Mouse (Mus musculus): ENCODE measurements around the gene CK137956.

CK137956 gene

DNA sequence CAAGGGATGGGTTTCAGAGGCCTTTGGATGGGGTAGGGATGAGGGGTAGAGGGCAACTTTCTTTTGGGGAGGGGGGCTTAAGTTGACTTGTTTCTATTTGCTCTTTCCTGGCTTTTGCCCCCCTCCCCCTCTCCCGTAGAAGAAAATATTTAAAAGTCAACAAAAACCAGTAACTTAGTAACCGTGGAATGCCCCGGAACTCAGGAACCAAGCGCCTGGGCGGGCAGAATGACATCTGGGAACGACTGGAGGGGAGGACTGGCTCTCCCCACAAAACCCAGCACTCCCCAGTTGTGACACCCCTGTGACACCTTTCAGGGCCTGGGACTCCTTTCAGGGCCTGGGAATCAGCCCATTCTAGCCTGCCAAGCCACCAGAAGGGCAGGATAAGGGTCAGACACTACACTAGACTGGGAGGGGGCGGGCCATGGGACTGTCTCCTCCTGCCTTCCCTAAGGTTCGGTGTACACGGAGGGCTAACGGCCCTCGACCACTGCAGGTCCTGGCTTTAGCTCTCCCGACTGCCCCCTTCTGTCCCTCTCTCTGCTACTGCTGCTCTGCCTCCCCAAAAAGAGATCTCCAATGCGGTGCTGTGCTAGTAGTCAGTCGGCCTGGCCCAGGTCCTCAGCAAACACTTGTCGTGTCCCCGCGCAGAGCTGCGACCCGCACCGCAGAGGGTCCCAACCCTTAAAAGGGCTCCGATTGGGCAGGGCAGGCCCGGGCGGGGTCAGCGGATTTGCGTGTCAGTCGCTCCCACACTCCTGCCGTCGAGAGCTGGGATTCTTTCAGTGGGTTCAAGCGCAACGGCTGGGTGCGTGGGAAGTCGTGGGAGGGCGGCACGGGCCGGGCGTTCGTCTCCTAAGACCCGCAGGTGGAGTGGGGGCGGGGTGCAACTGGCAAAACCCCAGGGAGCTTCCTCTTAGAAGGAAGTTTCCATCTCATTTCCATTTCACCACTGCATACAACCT, at the start of gene CK137956:
Gene CK137956, minus strand, starts transcription at position 51 of the 968 bp plus-strand sequence.
- DNase-seq (ENCODE audit: low spot score in 2 of 2), result no peak

GRCm38 (mm10) chr4:128019465-128019864, 48.7 kb upstream of the CK137956 start:
- no peak for DNase-seq (ENCODE audit: low spot score in 2 of 2)

- DNase-seq (ENCODE audit: low spot score in 2 of 2), result no peak
Measured at GRCm38 (mm10) chr4:128004797-128005452, 34.2 kb upstream of the CK137956 start.

GRCm38 (mm10) chr4:128002638-128003101, 31.9 kb upstream of the CK137956 start:
- DNase-seq (ENCODE audit: low spot score in 2 of 2), result no peak

- DNase-seq (ENCODE audit: low spot score in 2 of 2), result no peak
Measured at GRCm38 (mm10) chr4:127999281-127999680, 28.5 kb upstream of the CK137956 start.

GRCm38 (mm10) chr4:127989347-127989995, 18.7 kb upstream of the CK137956 start:
- no peak for DNase-seq (ENCODE audit: low spot score in 2 of 2)

GRCm38 (mm10) chr4:127988526-127989180, 17.9 kb upstream of the CK137956 start:
- DNase-seq (ENCODE audit: low spot score in 2 of 2), result no peak

DNA sequence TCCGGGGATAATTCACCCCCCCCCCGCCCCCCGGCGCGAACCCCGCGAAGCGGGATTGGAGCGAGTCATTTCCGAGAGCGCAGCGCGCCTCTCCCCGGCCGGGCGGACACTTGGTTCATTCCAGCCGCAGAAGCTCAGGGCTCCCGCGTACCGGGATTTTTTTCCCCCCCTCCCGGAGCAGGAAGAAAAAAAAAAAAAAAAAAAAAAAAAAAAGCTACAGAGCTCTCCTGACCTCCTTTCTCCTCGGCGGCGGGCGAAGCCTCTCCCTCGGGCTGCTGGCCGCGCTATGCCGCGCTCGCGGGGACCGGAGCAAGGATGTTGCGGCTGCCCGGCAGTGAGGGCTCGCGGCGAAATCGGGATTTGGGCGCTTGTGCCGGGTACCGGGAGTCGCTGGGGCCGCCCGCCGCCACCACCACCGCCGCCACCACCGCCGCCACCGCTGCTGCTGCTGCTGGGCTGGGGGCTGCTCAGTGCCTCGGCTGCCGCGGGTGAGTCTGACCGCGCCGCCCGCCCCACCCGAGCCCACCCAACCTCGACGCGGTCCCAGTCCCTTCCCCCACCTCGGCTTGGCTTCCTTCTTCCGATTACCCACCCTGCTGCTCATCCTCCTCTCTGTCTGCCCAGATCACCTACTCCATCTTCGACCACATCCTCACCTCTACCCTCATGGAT, 17.2 kb upstream of the CK137956 start, which contains the start of gene Csmd2:
Gene Csmd2, plus strand, starts transcription at position 74 of the 672 bp plus-strand sequence.
- no peak for DNase-seq (ENCODE audit: low spot score in 2 of 2)

- DNase-seq (ENCODE audit: low spot score in 2 of 2), result no peak
Measured at GRCm38 (mm10) chr4:127987270-127987669, 16.5 kb upstream of the CK137956 start.

DNA sequence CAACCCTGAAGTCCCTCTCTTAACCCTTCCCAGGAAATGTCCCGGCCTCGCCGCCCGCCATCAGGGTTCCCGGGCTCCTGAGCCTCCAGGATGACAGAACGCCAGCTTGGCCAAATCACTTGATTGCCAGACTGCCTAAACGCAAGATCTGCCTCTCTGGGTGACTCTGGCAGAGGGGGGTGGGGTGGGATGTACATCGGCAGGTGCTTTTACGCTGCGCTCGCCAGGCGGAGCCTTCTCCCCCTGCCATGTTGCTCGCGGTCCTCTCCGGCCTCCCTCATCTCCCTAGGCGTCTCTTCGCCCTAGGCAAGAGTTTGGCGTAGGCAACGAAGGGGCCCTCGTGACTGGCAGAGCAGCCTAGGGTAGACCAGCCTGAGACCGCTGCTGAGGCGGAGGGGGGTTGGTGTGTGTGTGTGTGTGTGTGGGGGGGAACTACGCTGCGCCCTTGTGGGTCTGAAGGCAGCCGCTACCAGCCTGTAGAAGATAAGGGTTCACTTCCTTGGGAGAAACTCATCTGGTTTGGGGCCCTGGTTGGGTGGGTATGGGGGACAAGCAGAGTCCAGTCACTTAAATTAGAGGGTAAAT, 15.8 kb upstream of the CK137956 start:
- DNase-seq (ENCODE audit: low spot score in 2 of 2), result no peak

- DNase-seq (ENCODE audit: low spot score in 2 of 2), result no peak
Measured at GRCm38 (mm10) chr4:127985874-127986273, 15.1 kb upstream of the CK137956 start.

- no peak for DNase-seq (ENCODE audit: low spot score in 2 of 2)
Measured at GRCm38 (mm10) chr4:127984426-127984825, 13.7 kb upstream of the CK137956 start.

DNA sequence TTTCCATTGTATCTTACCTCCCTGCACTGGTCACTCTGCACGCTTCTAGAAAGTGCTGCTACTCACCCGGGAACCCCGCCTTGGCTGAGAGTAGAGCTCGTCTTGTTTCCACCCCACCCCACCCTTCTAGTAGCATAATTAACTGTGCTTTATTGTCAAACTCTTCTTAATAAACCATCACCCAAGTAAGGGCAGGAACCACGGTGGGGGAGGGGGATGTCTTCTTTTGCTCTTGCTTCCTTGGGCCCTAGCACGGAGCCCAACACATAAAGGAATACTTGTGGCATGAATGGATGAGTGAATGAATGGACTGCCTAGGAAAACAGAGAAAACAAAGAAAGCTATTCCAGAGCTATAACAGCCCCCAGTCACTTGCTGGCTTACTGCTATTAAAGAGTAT, 10.4 kb upstream of the CK137956 start:
- no peak for DNase-seq (ENCODE audit: low spot score in 2 of 2)

DNA sequence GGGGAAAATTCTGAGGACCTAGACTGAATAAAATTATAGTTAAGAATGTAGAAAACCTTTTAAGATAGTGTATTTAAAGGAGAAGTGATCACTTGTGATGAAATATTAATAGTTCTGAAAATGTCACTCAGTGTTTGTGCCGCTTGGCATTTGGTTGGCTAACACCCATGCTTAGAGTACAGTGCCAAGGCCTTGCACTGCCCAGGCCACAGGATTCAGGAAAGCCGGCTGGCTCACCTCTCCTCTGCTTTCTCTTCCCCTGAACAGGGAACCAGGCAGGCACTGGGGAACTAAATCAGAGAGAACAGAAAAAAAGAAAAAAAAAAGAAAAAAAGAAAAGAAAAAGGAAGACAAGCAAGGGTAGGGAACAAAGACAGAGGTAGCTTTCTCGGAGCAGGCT, 2.2 kb upstream of the CK137956 start:
- DNase-seq (ENCODE audit: low spot score in 2 of 2), result no peak

DNA sequence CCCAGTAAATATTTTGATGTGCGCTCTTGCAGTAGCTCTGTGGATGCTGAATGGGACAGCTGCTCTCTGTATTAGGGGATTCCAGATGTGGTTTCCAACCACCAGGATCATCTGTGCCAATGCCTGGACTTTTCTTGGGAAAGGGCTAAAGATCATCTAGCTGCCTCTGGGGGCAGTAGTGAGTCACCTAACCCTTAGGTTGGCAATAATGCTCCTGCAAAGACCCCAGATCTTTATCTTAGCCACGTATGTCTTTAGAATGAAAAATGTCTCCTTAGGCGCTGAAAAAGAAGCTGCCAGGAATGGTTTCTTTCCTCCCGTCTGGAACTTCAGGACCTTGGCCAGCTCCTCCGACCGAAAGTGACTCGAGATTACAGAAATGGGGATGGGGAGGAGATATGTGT, 731 bp downstream of the CK137956 start:
- no peak for DNase-seq (ENCODE audit: low spot score in 2 of 2)

GRCm38 (mm10) chr4:127969101-127969500, 1.6 kb downstream of the CK137956 start:
- DNase-seq (ENCODE audit: low spot score in 2 of 2), result no peak

- DNase-seq (ENCODE audit: low spot score in 2 of 2), result no peak
Measured at GRCm38 (mm10) chr4:127953006-127953710, 17.6 kb downstream of the CK137956 start.

DNA sequence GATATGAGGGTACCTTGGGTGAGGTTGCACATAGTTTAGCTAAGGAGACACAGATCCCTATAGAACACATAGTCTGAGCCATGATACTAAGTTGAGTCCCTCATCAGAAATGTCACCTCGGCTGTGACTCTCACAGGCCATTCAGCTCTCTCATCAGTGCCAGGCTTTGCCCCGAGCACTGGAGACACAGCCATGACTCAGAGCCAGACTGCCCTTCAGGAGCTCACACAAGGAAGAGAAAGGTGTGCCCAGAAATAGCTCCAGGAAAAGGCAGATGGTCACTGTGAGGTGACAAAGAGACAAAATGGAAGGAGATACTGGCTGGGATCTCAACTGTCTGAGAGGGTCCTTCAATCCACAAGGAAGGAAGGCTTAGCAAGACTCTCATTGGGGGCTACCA, 23.1 kb downstream of the CK137956 start:
- DNase-seq (ENCODE audit: low spot score in 2 of 2), result no peak

DNA sequence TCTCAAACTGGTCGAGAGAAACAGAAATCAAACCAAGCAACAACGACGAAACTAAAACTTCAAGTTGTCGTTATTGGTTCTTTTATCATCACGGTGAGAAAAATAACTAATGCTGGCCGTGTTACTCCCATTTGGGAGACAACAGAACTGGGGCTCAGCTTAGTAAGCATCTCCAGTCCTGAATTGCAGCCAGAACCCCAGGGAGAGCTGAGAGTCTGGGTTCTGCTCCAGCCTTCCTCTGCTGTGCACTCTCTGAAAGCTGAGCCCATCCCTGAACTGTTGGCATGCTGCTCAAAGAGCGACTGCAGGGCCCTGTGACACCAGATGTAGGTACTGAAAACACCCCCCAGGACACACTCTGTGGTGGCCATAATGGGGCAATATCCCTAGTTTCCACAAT, 33.3 kb downstream of the CK137956 start:
- DNase-seq (ENCODE audit: low spot score in 2 of 2), result no peak

- DNase-seq (ENCODE audit: low spot score in 2 of 2), result no peak
Measured at GRCm38 (mm10) chr4:127935369-127935768, 35.4 kb downstream of the CK137956 start.

Data from spleen, postnatal 36 days (tissue).